Mouse (Mus musculus) lung, adult 2 months (tissue): Measurements from ENCODE around the gene Cript.

Source experiments
- CTCF ChIP-seq: fragments of 200-500 bp; IDR thresholded peaks from 2 replicates; pipeline ENCODE4 v1.5.1; 2011; ENCODE audit warnings: mild to moderate bottlenecking, low read length, control low read depth; ENCODE audit not compliant: insufficient read depth
- POLR2A ChIP-seq: fragments of 200-500 bp; IDR thresholded peaks from 2 replicates; pipeline ENCODE4 v1.6.1; 2011; ENCODE audit warnings: low read depth, mild to moderate bottlenecking, control low read depth, low read length, borderline replicate concordance; ENCODE audit errors: extremely low read depth

GRCm38 (mm10) chr17:87063969-87064368 is 38.6 kb downstream of the Cript start:
- TF ChIP-seq CTCF (no peak), POLR2A (no peak)
